Mouse (Mus musculus) CD4-positive helper T cell, adult 2 months (primary cell): ENCODE measurements around the gene Magi2.

Source experiments
- DNase-seq: peaks from one replicate; pipeline ENCODE4 v3.0.0-alpha.2; 2012; ENCODE audit warnings: low read depth, missing footprints, low spot score

Magi2 gene

DNA sequence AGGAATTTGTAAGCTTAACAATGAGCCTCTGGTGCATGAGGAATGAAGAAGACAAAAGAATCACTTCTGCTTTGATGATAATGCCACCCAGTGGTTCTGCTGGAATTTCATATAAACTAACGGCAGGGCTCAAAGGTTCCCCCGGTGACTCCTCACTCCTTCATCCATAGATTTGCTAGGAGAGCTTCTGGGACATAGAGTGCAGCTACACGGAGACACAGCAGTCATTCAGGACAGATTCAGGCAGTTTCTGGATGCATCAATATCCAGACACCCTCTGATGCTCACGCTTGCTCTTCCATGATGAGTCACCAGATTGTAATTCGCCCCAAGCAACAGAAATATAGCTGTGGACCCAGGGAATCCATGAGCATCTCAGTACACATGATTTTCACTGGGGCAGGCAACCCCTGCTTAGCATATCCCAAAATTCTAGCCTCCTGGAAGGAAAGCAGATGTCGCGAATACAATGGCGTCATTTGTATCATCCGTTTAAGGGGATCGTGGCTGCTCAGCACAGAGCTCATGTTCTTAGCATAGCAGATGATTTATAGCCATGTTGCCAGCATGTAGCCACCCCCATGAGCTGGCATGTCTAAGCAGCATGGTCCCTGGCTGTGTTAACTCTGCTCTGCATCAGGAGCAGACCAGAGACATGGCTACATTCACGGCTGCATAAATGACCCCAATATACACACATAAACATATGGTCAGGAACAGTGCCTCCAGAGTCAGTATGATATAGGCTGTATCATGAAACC, 1426.8 kb downstream of the Magi2 start:
- DNase-seq, result no peak

- no peak for DNase-seq
Observed at GRCm38 (mm10) chr5:20654766-20655472, 1428.1 kb downstream of the Magi2 start.

DNA sequence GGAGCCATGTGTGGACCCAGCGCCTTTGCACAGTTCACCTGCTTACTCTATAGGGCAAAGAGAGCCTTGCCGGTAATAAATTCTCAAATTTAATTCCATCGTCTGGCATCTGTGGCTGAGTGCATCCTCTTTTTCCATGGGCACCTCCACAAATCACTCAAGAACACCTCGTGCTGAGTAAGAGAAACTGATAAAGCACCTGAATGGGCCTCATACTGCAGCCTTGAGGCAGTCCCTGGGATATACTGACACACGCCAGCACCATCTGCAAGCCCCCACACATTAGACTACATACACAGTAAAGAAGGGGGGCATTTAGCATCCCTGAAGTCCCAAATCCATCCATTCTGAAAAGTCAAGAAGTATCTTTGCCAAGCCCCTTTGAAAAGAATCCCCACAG, 1430.2 kb downstream of the Magi2 start:
- DNase-seq, result no peak

- DNase-seq, result no peak
Observed at GRCm38 (mm10) chr5:20667601-20668000, 1440.8 kb downstream of the Magi2 start.

GRCm38 (mm10) chr5:20668736-20669355, 1442.0 kb downstream of the Magi2 start:
- no peak for DNase-seq

DNA sequence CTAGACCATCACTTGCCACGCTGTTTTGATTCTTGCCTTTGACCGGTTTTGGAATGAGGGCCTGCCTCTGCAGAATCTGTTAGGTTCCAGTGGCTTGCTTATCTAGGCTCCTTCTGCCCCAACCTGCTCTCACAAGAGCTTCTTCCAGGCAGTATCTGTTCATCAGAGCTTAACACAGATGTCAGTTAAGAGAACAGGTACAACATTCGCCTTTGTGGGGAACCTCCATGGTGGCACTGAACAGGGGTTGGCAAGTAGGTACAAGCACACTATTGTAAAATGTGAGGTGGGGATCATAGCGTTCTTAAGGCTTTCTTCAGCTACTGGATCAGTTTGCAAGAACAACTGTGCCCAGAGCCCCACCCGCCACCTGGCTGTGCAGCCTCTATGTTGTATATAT, 1442.6 kb downstream of the Magi2 start:
- no peak for DNase-seq

GRCm38 (mm10) chr5:20671826-20672225, 1445.0 kb downstream of the Magi2 start:
- DNase-seq, result no peak

GRCm38 (mm10) chr5:20674523-20674922, 1447.7 kb downstream of the Magi2 start:
- no peak for DNase-seq

DNA sequence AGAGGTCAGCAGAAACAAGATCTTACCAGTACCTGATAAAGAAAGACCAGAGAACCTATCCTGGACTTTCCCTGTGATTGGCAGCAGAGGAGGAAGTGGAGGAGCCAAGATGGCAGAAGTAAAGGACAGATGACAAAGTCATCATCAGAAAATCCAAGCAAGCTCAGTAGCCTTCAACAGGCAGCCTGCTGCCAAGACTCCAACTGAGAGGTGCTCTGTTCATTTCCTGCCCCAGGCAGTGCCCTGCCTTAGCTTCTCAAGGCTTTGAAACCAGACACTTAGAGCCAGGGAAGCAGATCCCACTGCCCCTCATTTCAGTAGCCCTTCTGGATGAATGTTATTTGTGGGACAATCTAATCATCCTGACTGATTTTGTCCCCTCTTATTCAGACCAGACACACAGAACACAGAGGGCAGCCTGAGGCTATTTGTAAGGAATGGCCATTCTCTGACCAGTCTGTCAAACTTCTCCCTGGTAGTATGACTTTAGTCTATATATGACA, 1448.4 kb downstream of the Magi2 start:
- DNase-seq, result no peak

GRCm38 (mm10) chr5:20676193-20676871, 1449.5 kb downstream of the Magi2 start:
- DNase-seq, result no peak

- no peak for DNase-seq
Observed at GRCm38 (mm10) chr5:20677246-20677645, 1450.4 kb downstream of the Magi2 start.

DNA sequence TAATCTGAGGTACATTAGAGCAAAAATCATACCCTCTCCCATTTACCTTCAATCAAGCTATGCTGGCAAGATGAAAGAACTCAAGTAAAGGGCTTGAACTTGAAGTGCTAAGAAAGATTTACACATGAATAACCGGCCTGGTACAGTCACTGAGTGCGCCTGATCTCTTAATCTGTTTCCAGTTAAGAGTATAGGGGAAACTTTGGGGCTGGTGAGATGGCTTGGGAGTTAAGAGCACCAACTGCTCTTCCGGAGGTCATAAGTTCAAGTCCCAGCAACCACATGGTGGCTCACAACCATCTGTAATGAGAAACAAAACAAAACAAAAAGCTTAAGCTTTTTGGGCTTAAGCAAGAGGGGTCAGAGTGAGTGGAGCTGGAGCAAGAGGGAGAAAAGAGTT, 1451.7 kb downstream of the Magi2 start:
- DNase-seq, result no peak

DNA sequence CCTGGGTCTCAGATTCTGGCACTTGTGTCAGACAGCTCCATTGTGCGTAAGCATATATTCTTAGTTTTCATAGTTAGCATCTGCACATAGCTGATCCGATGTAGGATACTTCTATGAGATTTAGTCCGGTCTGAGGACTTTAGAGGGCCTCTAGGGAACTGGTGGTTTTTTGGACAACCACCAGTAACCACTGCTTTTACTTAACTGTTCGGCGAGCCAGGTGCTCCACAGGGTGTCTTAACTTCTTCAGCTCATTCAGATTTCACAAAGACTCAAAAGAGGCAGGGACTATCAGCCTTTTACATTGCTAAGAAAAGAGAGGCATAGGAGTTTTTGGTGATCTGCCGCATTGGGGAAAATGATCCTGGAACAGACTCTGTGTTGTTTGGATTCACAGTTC, 1453.1 kb downstream of the Magi2 start:
- no peak for DNase-seq

DNA sequence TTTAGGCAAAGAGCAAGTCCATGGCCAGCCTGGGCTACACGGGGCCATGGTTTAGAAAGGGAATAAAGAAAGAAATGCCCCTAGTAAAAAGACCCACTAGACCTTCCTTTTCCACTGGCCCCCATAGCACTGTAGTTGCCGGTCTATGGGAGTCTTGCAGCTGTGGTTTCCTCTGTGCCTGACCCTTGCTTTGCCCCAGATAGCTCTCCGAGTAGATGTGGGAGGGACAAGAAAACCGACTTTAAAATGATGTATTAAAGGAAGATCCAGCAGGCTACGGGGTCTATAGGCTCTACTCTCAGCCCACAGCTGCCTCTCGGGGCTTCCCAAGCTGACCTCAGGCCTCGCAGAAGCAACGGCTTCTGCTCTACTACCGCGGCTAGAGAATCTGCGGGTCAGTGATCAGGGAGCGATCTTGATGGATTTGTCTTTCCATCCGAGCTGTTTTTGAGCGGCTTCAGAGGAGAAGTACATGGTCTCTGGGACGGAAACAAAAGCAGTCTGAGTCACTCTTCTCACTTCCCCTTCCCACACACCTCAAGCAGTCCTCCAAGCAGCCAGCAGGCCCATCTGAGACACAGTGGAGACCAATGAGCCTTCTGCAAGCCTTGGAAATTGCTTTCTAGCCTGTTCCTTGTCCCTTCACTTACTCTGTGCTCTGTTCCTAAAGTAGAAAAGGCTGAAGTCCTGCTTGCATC, 1454.1 kb downstream of the Magi2 start:
- no peak for DNase-seq

GRCm38 (mm10) chr5:20681660-20682059, 1454.8 kb downstream of the Magi2 start:
- DNase-seq, result no peak

DNA sequence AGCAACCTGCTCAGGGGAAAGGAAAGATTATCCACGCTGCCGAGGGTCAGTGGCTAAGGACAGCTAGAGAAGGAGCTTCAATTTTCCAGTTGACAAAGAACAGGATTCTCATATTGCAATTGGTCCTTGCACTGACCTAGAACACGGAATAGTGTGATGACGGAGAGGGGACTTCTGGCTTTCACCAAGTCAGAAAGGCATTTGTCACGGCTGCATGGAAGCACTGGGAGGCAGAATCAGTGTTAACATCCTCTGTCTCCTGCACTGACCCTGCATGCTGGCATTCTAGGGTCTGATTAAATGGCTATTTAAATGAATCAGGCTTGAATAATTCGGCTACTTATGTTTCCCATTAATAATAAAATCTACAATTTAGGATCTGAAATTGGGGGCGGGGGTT, 1455.4 kb downstream of the Magi2 start:
- DNase-seq, result no peak

- DNase-seq, result no peak
Observed at GRCm38 (mm10) chr5:20684112-20684511, 1457.3 kb downstream of the Magi2 start.

DNA sequence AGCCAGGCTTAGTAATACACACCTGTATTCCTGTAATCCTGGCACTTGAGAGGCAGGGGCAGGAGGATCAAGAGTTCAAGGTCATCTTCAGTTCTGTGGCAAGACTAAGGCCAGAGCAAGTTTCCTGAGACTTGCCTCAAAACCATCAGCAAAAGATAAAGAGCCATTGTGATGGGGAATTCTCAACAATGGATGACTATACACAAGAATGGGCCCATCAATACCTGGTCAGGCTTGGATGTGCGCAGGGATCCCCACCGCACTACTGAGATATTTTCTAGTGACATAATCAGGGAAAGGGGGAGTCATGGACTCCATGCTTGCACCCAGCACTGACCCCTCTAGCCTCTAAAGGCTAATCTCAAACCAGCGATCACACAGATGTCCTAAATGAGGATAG, 1465.4 kb downstream of the Magi2 start:
- no peak for DNase-seq

GRCm38 (mm10) chr5:20699116-20699515, 1472.3 kb downstream of the Magi2 start:
- no peak for DNase-seq

DNA sequence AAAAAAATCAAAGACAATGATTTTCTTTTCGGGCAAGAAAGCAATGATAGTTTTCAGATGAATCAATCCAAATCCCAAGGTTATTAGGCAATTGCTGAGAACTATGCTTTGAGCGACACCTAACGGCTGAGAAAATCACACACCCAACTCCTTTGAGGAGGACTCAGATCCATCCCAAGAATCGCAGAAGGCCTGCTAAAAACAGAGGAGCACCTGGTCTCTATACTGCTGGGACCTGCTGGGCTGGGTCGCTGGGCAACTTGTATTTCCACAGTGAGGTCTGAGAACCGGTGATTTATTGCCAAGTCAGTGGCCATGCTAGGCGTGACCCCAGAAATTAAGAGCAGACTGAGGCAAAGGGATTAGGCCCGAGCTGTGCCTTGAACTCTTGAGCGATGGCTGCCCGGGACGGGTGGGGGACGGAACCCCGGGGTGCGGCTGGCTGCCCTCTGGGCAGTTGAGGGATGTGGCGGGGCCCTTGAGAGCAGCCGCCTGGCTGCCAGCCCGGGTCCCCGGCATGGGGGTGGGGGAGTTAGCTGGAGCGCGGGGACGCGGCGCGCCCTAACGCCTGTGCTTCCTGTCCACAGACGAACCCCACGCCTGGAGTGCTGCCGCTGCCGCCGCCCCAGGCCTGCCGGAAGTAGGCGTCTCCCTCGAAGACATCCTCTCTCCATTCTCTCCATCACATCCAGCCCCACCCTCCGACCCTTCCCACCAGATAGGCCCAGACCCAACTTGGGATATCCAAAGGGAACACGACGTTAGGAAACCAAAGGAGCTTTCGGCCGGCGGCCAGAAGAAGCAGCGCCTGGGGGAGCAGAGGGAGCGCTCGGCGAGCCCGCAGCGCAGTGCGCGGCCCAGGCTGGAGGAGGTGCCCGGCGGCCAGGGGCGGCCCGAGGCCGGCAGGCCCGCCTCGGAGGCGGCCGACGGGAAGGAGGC, 1474.9 kb downstream of the Magi2 start:
- DNase-seq, result peak; percentile 89
